Mouse (Mus musculus) layer of hippocampus, adult 9-11 months (tissue): Measurements from ENCODE around the gene Lingo1.

Source experiments
- DNase-seq: peaks from one replicate; pipeline ENCODE4 v3.0.0; 2022

Gene Lingo1

DNA sequence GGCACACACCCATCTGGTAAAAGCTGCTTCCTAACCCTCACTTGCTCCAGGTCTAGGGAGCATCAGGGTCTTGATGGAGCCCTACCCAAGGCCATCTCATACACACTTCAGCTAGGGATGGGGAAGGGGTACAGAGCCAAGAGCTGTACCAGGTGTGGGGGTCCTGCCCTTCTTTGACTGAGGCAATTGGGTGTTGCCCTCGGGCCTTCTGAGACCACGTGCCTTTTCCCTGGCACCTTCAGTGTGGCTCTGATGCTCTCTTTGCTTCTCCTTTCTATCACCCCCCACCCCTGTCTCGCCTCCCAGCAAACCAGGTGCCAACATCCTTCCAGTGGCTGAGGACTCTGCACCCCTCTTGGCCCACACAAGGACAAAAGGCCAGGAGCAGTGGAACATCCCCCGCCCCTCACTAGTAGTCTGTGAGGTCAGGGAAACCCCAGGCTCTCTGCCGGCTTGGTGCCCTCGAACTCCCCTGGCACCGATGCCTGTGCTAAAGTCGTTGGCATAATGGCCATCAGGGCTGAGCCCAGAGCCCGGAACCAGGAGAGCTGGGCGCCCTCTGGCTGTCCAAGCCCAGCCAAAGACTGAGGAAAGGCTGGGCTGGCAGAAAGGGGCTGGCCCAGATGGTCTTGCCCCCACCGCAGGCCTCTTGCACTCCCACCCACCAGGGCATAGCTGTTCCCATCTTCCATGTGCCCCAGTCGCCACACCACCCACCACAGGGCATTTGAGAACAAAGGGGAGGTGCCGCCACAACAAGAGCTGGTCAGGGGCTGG, 162.6 kb downstream of the Lingo1 start:
- no peak for DNase-seq

DNA sequence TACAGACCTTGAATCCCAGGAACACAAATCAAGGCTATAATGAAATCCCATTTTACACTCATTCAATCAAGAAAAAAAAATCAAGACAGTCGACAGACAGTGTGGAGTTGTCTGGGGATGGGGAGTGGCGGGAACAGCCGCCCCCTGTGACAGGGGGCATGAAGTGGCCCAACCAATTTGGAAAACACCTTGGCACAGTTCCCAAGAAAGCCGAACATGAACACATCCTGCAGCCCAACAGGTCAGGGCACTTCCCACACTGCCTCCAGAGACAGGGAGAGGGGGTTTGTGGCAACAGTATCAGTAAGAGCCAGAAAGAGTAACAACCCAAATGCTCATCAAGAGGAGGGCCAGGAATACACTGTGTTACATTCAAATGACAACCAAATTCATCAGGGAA, 165.3 kb downstream of the Lingo1 start:
- no peak for DNase-seq

DNA sequence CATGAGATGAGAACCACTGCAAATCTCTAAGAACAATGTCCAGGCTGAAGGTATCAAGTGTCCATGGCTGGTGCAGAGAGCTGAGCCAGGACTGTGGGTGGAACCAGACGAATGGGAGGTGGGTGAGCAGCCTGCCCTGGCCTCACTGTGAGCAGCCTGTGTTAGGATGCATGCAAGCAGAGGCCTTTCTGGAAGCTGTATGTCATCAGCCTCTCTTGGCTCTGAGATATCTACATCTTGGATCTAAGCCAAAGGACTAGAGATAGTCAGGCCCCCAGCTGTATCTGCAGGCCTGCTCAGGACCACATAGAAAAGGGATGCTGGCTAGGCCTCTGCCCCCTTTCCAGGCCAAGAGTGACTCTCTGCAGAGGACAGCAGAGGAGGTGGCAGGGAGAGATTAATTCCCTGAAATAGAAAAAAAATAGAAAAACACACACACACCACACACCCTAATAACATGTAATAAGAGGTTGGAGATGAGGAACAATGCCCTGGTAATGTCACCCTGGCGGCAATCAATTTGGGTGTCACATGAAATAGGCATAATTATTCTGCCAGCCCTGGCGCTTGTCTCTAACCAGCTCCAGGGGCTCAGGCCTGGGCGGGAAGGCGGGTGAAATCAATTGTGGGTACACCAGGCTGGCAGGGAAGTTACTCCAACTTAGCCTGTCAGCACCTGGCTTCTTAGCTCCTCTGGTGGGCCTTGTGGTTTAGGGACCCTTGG, 166.4 kb downstream of the Lingo1 start:
- DNase-seq = no peak

DNA sequence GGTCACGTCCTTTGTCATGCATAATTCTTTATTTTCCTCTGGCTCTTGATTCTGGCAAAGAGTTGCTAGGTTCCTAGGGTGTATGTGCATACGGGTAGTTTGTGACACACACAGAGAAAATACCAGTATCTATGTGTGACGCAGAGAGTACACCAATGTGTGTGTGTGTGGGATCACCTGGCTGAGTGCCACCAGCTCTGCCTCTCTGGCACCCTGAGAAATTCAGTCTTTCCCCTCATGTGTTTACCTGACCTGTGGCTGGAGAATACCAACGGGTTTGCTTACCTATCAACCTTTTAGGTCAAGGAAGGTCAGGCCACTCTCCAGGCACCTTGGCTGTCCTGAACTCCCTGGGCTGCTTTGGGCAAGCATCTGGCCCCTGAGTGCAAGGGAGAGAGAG, 169.0 kb downstream of the Lingo1 start:
- DNase-seq = no peak

DNA sequence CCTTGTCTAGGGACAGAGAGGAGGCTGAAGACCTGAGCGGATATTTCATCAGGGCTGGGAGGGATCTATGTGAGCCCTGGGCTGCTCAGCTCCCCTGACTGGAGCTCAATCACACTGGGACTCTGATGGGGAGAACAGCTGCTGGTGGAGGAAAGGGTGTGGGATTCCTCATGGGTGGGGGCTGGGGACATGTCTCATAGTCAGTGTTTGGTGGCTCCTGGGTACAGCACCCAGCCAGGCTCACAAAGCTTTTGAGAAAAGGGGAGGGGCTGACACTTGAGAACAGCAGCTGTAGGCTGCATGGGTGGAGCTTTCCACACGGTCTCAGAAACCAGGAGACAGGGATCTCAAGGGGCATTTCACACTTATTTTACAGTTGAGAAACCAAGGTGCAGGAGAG, 171.3 kb downstream of the Lingo1 start:
- DNase-seq = no peak

DNA sequence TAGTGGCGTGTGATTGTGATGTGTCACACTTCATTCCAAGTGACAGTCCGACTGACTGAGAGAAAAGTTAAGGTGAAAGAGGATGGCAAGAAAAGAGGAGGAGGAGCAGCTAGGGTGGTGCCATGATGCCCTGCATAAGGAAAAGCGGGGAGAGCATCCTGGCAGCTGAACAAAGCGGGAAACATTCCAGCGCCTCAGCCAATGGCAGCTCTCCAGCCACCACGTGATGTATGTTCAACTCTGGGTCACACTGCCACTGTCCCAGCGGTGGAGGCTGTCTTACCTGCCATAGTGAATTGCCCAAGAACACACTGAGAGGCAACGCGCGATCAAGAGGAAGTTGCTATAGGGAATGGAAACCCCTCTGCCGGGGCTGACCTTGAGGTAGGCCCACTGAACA, 172.9 kb downstream of the Lingo1 start:
- DNase-seq = no peak

DNA sequence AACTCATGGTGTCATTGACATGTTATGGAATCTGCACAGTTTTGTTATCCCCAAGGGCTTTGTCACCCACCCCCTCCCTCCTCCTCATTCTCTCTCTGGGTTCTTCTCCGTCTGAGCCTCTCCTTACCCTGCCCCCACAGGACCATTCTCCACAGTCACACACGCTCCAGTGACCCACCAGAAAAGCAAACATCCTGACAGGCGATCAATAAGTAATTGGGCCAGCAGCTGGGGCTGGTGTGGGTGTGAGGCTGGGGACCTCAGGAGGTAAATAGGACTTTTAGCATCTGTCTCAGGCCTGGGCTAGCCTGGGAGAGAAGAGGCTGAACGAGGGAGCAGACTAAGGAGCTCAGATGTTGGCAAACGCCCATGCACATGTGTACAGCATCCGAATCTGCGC, 173.5 kb downstream of the Lingo1 start:
- DNase-seq = no peak

DNA sequence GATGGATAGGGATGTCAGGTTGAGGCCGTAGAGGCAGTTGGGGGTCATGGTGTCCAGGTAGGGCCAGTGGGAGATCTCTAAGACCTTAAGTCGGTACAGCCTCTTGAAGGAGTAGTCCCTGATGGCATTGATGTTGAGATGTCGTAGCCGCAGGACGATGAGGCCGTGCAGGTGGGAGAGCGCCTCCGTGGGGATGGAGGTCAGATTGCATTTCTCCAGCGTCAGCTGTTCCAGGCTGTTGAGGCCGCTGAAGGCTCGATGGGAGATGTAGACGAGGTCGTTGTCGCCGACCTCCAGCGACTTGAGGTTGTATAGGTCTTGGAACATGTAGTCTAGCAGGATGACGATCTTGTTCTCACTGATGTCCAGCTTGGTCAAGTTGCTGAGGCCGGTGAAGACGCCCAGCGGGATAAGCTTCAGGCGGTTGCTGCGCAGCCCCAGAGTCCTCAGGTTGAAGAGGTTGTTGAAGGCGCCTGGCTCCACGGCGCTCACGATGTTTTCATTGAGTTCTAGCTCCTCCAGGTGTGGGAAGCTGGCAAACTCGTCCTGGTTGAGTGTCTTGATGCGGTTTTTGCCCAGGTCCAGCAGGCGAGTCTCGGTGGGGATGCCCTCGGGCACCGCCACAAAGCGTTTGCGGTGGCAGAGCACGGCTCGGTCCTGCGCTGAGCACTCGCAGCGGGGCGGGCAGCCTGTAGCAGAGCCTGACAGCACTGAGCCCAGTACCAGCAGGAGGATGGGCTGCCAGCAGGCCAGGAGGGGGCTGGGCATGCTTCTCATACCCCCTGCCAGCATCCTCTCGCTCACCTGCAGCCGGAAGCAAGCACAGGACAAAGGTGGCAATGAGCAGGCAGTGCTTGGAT, 175.5 kb downstream of the Lingo1 start:
- DNase-seq = no peak

DNA sequence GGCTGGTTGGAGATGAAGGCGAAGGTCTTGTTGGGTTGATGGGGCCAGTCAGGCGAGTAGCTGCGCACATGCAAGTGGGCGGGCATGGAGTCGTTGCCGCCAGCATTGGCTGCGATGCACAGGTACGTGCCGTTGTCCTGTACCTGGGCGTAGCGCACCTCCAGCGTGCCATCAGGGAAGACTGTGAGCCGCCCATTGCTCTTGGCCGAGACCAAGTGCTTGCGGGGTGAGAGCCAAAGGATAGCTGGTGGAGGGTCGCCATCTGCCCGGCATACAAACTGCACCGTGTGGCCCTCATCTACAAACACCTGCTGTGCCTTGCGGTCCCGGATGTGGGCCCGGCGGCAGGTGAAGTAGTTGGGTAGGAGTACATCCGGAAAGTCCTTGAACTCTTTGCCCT, 176.6 kb downstream of the Lingo1 start:
- DNase-seq = no peak

DNA sequence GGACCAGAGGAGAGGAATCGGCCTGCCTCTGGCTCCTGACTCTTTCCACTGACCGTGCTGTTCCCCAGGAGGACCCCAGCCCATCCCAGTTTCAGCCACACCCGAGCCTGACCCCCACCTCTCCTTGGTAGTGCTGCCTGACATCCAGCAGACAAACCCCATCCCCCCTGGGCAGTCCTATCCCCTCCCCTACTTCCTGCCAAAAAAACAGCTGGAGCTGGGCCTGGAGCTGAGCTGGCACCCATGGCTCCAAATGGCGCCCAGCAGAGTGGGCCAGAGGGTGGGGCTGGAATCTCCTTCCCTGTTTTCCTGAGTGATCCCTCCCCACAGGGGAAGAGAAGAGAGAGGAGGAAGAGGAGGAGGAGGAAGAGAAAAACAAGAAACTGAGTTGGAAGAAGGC, 177.6 kb downstream of the Lingo1 start:
- DNase-seq = no peak

DNA sequence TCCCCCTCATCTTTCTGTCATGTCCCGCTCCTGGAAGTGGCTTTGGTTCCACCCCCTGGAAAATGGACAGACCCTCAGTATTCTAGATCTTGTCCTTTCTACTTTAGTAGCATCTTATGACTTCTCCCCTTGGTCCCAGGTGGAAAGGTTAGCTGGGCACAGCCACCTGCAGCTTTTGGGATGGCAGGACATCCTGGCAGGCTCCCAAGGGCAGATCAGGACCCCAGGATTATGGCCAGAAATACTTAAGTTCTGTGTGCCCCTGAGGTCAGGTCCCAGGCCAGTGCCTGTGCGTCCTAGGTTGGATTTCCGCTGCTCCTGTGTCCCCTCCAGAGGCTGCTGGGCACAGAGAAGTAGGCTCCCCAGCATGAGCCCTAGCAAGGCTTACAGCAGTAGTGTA, 180.2 kb downstream of the Lingo1 start:
- no peak for DNase-seq

DNA sequence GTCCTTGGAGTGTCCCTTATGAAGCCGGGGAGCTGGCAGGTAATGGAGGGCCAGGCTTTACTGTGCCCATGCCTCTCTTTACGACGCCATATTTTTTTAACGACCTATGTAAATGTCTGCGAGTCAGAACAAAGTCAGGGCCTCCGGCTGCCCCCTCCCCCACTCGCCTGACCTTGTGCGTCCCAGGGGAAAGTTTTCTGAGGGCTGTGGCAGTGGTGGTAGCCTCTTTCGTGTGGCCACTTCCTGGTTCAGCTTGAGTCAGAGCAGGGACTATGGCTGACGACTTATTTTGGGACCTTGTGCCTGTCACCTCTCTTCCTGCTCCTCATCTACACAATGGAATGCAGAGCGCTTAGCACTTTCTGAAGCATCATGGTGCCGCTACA, 183.5 kb downstream of the Lingo1 start:
- no peak for DNase-seq

DNA sequence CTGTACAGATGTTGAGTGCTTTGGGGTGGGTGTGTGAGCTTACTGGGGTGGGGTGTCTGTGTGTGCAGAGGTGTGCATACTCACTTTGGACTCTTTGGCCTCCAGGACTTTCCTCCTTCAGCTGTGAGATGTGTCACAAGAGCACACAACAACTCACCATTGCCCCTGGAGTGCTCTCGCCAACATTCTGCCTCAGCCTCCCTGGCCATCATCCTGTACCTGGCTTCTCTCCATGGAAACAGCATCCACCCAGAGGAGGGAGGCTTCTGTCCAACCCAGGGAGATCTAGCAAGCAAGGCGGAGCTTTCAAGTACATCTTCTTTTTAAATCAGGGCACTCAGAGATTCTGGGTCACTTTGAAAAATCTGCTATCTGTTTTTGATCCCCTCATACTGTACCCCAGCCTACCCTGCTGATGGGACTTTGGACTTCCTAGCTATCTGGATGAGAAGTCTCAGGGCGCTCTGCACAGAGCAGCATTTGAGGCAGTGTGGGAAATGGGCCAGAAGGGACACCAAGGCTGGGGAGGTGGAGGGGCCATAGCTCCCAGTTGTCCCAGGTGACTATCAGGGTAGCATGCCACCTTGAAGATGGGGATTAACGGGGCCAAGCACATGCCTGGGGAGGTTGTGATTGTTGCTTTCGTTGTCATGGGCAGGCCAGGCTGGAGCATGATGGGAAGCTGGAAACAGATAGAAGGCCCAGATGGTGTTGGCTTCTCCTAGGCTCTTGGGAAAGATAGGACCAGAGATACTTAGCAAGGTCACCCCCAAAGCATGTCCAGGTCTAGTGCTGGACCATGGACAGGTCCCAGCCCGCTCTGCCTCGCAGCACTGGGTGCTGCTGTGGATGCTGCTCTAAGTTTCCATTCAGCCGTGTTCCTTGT, 184.1 kb downstream of the Lingo1 start:
- DNase-seq = no peak

DNA sequence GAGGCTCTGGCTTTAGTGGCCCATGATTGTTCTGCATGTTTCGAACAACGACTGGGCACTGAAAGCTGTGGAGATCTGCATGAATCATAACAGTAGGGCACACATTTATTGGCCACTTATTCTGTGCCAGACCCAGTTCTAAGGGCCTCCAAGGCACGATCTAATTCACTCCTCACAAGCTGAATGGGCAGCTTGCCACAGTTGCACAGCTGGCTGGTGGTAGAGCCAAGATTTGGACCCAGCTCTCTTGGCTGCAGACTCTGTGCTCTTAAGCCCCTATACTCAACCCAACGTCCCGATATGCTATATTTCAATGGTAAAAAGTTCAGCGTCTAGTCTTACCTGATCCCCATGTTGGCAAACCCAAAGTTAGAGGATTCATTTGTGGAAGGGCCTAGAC, 185.3 kb downstream of the Lingo1 start:
- no peak for DNase-seq

DNA sequence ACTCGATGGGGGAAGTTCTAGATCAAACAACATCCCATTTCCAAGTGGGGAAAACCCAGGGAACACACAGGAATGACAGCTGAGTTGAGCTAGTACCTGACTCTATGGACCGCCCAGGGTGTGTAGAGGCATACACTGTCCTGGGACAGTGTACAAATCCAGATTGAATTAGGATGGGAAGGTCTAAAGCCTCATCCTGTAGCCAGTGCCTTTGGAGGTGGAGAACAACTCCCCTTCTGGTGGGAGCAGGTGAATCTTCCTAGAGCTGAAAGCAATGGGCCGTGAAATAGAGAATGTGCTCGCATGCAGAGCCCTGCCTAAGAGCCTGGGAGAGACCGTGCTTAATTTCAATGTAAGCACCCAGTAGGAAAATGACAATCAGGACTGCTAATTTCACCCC, 185.8 kb downstream of the Lingo1 start:
- DNase-seq = no peak

DNA sequence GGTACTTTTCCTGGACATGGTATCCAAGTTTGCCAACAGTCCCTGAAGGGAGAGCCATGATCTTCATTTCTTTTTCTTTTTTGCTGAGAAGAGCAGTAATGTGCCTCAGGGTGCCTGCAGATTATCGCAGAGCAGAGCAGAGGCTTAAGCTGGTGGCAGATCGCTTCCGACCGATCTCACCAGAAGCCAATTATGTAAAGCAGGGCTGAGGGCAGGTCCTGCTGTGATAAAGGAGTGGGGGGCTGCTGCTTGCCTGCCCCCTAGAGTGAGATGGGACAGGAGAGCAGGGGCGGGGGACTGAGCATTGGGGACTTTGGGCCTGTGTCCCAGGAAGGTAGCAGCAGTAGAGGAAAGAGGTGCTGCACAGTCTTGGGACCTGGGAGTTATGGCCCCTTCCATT, 186.8 kb downstream of the Lingo1 start:
- DNase-seq = no peak

DNA sequence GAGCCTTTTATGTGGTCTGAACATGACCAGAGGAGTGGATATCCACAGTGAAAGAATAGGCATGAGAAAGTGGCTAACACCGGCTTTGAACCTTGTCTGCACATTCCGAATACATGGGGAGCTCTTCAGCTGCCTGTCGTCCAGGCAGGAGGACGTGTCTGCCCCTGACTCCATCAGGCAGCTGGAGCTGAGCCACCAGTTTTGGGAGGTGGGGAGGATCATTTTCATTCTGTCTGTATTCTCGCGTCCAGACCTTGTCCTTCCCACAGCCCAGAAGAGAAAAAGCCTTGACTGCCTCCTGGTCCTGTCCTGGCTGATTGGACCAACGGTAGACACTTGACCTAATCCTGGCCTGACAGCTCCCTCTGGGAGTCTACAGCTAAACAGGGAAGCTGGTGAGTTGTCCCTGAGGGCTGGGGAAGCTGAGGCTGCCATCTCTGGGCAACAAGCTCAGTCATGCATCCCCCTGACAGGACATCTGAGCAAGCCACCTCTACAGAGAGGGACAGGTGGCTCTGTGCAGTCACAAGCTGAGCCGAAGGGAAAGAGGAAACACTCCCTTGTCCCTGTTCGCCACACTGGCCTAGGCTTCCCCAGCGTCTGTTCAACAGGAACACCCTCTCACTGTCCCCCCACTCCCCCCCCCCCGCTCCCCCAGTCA, 187.4 kb downstream of the Lingo1 start:
- no peak for DNase-seq

DNA sequence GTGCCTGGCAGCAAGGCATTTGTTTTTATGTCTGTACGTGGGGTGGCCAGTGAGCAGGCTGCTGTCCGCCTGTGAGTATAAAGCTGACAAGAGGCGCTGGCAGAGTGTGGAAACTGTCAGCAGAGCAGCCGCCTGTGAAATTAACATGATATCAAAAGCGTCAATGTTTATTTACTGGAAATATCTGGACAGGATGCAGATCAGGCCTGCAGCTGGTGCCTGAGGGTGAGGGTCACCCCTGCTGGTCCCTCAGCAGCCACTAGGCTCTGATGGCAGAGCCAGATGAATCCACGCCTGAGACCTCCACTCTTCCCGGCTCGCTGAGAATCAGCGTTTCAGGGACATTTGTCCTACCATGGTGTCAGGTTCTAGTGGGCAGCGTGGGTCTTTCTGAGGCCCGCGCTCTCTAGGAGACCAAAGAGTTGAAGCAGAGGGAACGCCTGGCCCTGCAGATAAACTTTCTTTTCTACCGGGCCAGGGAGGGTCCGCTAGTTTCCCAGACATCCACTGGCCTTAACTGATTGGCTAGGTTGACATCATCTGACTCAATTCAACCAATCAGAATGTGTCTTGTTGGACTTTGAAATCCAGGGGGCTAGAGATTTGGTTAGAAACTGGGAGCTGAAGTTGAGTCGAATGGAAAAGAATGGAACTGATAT, 190.1 kb downstream of the Lingo1 start:
- DNase-seq = no peak

DNA sequence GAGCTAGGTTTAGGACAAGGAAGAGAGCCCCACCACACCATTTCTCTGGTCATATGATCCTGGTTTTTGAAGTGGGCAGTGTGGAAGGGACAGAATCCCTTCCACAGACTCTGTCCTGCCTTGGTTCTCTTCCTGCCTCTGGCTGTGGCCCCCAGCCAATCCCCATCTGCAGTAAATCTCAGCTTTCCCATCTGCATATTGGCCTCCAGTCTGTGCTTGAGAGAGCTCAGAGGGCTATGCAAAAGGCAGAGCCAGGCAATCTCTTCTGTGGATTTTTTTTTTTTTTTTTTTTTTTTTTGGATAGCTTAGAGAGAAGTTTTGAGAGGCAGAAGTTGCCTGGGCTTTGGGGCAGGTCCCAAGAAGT, 190.8 kb downstream of the Lingo1 start:
- DNase-seq = no peak

DNA sequence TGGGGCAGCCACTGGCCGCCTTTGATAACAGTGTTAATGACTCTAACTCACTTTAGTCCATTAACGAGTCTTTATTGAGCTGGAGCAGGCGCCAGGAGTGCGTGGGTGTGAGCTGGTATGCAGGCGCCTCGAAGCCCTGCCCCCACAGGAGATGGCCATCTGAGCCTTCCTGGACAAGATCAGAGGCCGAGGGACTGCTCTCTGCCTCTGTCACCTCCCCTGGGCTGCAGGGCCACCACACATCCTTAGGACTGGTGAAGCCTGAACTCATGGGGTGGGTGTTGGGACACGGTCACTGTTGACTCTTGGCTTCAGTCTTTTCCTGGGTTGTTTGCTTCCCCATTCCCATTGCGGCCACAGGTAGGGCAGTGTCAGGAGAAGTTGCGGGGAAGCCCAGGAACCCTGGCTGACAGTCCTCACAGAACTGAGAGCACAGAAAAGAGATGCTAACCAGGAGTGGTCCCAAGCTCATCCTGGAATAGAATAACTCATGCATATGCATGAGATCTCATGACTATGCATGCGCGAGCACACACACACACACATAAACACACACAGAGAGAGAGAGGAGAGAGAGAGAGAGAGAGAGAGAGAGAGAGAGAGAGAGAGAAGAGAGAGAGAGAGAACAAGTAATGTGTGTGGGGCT, 191.3 kb downstream of the Lingo1 start:
- DNase-seq = no peak

DNA sequence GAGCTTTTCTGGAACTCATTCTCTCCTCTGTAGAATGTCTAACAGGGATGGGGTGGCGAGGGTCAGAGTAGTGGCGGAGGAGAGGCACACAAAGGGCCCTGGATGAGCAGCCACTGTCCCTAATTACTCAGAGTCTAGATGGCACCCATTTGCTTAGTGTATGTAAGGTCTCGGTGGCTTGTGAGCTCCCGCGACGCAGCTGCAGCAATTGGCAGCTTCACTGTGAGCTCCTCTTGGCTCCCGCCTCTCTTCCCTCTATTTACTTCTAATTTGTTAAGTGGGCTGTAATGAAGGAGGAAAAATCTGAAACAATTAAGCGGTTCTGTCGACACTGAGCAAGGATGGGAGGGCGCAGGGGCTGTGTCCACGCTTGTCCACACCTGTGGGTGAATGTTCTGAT, 195.6 kb downstream of the Lingo1 start:
- no peak for DNase-seq
